Mouse (Mus musculus) cerebellum, adult 2 months (tissue): ENCODE results near the gene Eif4e3.

Experiments
- CTCF ChIP-seq: fragments of 200-500 bp; IDR thresholded peaks from 2 replicates; pipeline ENCODE4 v1.5.1; 2011; ENCODE audit warnings: low read depth, mild to moderate bottlenecking, control low read depth, low read length, moderate library complexity, borderline replicate concordance; ENCODE audit not compliant: insufficient read depth
- POLR2A ChIP-seq: fragments of 200-500 bp; IDR thresholded peaks from 2 replicates; pipeline ENCODE4 v1.6.1; 2011; ENCODE audit warnings: low read length, control low read depth, borderline replicate concordance; ENCODE audit not compliant: insufficient read depth

DNA sequence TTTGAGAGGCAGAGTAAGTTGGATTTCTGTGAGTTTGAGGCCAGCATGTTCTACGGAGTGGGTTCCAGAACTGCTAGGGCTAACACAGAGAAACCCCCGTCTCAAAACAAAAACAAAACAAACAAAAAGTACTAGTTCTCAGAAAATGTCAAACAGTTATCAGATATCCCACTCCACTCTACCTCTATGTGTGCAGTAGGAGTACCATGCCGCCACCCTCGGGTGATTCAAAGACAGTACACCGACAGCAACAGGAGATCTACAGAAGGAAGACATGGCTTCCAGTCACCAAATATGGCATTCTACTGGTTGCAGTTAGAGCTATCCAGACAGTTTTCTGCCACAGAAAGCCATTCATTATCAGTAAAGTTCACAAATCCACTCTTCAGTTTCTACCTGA, 21.7 kb downstream of the Eif4e3 start:
- no peak for TF ChIP-seq POLR2A
- no peak for TF ChIP-seq CTCF
